Mouse (Mus musculus) monocyte, adult 5-6 weeks (primary cell): ENCODE data around the gene Hoxc6. TPM values are rescaled to one million over a fixed set of nuclear protein-coding genes. Genes with fewer than 3 reads are reported as not detected.

ENCODE experiments used
- ATAC-seq: fragments of 153-309, 156-312 bp; replicated peaks from 2 replicates; pipeline ENCODE4 v1.8.0; 2017; ENCODE audit warnings: mild to moderate bottlenecking; ENCODE audit not compliant: low TSS enrichment, insufficient number of reproducible peaks, severe bottlenecking, poor library complexity, low FRiP score
- total RNA-seq: library from RNA; stranded (forward); fragments of 200-1000, 200-491, 200-594 nt; gene quantifications from 3 replicates; pipeline ENCODE4 v1.2.3, GENCODE M21; 2017

Hoxc6 gene
- total RNA-seq, 1 experiment from 2014 or later = not detected

DNA sequence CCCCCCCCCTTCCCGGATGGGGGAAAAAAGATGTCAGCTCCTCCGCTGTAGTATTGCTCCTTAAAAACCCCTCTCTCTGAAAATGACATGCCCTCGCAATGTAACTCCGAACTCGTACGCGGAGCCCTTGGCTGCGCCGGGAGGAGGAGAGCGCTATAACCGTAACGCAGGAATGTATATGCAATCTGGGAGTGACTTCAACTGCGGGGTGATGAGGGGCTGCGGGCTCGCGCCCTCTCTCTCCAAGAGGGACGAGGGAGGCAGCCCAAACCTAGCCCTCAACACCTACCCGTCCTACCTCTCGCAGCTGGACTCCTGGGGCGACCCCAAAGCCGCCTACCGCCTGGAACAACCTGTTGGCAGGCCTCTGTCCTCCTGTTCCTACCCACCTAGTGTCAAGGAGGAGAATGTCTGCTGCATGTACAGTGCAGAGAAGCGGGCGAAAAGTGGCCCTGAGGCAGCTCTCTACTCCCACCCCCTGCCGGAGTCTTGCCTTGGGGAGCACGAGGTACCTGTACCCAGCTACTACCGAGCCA lies 31.2 kb upstream of the Hoxc6 start, which contains the start of gene Hoxc10:
Gene Hoxc10 (plus strand): TSS at position 21 of the 536 bp plus-strand sequence.
- no peak for ATAC-seq

DNA sequence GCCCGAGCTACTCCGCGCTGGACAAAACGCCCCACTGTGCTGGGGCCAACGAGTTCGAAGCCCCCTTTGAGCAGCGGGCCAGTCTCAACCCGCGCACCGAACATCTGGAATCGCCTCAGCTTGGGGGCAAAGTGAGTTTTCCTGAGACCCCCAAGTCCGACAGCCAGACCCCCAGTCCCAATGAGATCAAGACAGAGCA lies 30.8 kb upstream of the Hoxc6 start, which contains the start of gene Hoxc5:
Gene Hoxc5 (plus strand): TSS at position 132 of the 199 bp plus-strand sequence.
- no peak for ATAC-seq

DNA sequence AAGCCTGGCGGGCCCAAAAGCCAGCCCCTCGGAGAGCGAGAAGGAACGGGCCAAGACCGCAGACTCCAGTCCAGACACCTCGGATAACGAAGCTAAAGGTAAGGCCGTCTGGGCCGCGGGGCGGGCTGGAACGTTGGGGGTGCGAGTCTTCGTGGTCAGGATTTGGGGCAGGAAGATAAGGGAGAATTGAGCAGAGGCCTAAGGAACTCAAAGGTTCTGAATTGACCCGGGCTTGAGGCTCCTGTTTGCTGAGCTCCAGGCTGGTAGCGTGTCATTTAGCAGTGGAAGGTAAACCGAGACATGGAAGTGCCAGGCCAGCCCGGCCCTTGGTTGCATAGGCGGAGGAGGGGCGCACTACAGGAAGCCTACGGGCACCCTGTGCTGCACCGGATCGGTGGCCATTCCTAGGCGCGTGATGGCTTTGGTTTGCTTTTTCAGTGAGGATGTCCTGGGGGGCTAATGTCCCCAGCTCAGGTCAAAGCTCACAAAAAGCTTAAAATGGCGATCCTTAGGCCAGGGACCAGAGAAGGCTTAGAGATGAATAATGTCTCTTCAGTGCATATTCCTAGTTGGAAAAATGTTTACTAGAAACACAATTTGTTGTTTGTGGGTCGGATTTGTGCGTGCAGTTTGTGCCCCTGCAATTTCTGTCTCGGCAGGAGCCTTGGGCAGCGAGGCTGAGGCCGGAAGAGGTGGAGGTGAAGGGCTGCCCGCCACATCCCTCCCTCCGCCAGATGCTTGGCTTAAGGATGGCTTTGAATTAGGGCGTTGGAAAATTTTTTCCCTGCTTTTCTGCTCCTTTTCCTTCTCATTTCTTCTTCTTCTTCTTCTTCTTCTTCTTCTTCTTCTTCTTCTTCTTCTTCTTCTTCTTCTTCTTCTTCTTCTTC lies 30.3 kb upstream of the Hoxc6 start:
- ATAC-seq = no peak

DNA sequence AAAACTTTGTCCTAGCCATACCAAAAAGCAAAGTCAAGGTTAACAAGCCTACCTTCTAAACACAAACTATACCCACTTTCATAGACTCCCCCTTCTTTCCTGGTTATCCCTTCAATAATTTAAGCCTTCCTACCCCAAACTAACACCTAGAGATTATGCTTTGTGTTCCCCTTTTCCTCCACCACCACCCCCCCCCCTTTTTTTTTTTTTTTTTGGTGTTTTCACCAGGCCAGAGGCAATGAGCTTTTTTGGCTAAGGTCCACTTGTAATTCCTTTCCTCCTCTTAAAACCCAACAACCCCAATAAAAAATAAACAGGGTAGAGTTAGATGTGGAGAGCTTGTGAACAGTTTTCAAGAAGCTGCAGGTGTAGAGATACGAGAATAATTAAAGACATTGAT lies 28.8 kb upstream of the Hoxc6 start:
- ATAC-seq = no peak

DNA sequence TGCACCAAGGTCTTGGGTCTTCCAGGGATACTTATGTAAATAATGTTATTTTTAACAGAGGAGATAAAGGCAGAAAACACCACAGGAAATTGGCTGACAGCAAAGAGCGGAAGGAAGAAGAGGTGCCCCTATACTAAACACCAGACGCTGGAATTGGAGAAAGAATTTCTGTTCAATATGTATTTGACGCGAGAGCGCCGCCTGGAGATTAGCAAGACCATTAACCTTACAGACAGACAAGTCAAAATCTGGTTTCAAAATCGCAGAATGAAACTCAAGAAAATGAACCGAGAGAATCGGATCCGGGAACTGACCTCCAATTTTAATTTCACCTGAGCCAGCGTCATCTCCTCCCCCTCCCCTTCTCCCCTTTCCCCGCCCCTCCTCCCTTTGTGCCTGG lies 27.3 kb upstream of the Hoxc6 start:
- ATAC-seq = no peak

DNA sequence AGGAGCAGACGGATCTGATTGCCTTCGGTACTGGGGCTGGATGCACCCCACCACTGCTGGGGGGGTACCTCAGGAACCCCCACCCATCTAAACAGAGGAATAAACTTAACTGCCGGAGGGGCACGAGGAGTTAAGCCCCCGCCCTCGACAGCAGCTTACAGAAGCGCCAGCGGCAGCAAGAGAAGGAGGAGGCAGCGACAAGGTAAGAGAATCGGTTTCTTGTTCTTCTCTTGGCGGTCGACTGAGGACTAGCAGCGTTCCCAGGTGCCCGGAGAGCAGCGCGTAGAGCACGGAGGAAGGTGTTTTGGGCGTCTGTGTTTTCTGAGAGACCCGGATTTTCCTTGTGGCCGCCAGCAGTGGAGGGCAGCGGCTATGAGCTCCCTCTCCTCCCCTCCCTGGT lies 25.8 kb upstream of the Hoxc6 start:
- no peak for ATAC-seq

DNA sequence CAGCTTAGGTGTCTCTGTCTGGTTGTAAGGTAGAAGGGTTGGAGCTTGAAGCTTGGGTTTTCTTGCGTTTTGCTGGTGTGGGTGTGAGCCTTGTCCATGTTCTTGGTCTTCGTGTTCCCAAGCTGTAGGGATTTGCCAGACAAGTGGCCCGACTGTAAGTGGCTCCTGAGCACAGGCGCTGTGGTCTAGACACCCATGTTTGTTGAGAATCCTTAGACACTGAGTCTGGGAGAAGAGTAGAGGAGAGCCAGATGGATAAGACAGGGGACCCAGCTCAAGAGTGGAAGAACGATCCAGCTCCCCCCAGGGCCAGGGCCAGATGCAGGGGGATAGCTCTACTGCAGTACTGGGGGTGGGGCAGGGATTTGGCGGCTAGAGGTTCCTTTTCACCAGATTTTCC lies 25.3 kb upstream of the Hoxc6 start:
- ATAC-seq = no peak

DNA sequence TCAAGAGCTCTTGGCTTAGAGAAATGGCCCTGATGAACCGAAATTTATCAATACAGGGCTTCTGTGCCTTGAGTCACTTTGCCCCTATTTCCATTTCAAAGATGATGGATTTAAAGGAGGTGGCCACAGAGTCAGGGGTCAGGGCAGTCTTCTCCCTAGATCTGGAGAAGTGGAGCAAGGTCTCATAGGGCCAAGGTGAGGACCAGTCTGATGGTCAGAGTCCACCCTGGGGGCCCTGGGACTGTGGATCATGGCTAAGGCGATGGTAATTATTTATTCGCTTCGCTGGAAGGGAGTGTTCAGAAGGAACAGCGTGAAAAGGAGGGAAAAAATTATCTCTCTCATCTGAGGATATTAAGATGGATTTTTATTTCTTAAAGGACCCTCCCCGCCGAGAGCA lies 23.0 kb upstream of the Hoxc6 start:
- ATAC-seq = no peak

DNA sequence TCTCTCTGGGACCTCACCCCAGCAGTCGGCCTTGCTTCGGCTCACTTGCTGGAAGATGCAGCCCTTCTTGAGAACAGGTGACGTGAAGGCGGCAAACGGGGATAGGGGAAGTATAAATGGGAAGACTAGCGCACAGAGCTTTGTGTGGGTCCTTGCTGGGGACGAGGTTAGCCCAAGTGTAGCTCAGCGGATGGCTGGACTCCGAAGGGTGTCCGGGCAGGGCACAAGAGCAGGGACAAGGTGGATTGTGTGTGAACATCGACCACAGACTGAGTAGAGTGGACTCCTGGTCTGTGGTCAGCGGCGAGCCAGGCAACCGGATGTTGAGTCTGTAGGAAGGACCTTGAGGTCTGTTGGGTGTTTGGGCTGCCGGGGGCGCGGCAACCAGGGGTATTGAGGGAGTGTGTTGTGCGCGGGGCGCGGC lies 22.4 kb upstream of the Hoxc6 start:
- ATAC-seq = no peak

DNA sequence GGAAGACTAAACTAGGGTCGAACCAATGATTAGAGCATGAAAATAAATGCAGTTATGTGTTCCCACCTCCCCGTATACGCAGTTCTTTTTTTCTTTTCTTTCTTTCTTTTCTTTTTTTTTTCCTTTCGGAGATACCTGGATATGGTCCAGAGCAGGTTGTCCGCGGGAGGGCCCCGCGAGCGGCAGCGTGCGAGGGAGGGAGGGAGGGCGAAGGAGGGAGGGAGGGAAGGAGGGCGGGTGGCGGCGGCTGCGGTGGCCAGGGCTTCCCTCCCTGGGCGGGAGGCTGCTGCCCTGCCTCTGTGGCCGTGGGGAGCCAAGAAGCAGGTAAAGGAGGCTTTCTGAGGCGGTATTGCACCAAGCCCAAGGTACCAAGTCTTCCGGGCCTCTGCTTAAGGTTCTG lies 21.9 kb upstream of the Hoxc6 start, which contains the start of gene Hoxc9:
Gene Hoxc9 (plus strand): TSS at position 269 of the 400 bp plus-strand sequence.
- ATAC-seq = no peak

DNA sequence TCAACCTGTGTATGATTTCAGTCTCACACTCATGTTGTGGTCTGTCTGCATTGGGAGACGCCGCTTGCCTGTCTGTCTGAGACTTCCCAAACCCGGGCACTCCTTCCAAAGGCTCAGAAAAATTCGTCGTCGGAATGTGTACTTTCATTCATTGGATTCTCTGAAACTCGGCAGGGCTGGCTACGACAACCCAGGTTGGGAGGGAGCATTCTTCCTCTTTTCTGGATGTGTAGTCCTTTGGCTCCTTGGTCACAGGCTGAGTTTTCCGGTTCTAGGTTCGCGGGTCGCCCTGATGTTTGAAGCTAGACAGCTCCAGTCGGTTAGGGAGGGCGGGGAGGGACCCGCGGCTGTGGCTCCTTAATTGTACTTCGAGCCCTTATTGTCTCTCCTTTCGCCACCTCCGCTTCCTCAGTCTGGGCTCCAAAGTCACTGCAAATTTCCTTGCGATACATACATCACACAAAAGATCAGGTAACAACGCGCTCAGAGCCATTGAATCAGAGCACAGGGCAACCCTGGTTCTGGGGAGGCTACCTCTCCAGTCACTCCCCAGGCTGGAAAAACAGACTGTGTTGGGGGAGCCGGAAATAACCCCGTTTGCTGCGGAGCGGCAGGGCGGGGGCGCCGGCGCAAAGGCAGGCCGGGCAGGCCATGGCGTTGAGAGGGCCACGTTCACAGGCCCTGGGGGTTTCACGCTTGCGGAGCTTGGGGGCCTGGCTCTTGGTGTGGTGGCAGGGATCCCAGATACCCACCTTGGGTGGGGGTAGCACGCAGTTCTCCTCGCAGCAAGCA lies 21.2 kb upstream of the Hoxc6 start:
- ATAC-seq = no peak

DNA sequence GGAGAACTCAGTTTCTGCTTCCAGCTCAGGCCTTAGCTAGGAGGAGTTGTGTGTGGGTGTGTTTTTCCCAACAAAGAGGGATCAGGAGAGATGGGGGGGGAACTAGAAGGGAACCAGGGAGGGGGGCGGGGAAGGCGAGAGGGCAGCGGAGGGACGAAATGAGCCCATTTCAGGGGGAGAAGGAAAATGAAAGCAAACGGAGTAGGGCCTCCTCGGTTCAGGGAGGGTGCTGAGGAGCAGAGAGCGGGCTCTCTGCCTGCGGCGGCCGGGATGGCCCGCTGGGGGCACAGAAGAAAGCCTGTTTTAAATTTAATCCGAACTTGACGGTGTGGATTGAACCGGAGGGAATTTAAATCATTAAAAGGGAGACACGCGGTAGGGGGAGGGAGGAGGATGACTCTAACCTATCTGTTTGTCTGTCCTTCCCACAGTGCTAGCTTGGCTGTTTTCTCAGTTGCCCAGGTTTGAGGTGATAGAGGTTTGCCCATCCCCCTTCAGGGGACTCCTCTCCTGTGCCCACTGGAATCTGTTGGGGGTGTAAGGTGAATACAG lies 20.6 kb upstream of the Hoxc6 start:
- ATAC-seq = no peak

DNA sequence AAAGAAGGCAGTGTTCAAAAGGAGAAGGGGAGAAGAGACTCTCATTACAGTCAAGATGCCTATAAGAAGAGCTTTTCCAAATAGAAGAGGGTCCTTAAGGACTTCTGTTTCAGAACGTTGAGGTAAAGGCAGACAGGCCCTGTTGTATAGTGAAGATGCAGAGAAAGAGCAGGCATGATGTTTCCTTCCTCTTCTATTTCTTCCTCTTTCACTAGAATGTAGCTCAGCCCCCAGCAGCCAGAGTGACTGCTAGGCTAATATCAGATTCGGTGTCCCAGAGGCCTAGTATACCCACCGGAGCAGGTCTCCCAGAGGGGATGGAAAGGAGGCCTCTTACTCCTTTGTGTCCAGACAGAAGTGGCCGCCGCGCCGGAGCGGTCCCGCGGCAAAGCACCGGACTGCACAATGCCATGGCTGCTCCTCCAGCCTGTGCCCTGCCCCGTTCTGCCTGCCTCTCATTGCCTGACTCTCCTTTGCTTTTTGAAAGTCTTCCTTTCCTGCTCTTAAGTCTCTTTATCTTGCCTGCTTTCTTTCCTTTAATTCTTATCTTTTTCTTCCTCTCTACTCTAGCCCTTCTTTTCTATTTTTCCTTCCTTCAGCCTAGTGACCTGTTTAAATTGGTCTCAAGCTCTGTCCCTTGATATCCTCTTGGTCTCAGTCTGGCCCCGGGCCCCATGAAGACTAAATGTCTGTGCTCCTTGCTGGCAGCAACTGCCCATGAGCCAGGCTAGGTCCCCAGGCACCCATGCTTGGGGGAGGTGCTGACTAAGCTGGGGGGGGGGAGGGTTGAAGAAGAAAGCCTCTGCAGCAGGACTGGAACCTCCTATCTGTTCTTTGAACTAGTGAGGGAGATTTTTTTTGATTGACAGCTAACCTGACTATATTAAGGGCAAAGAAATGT lies 19.2 kb upstream of the Hoxc6 start:
- ATAC-seq = no peak

DNA sequence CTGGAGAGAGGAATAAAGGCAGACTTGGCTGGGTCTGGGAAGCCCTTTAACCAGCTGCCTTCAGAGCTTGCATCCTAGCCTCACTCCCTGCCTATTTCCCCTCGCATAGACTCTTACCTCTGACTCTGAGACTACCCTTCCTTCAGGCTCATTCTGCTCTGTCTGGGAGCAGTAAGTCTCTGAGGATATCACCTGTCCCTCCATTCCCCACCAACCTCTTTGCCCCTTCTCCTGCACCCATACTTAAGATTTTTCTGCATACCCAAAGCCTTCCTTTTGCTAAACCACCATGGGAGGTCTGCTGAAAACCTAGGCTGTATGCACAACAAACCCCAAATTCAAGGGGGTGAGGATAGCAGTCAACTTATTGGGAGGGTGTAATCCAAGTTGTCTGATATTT lies 18.1 kb upstream of the Hoxc6 start:
- no peak for ATAC-seq

DNA sequence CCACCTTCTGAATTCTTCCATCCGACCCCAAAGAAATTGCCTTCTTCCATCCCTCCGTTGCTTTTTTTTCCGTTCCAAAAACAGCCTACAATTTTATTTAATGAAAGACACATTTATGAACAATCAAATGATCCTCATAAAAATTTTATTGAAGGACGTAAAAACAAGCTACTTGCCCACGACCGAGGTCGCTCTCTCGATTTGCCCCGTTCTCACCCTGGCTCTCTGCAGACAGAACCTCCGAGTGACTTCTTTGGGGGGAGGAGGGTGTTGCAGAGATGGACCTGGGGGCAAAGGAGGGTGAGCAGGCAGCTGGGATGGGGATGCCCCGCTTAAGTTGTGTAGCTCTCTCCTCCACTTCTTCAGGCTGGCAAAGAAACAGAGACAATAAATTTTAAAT lies 17.7 kb upstream of the Hoxc6 start:
- ATAC-seq = no peak

DNA sequence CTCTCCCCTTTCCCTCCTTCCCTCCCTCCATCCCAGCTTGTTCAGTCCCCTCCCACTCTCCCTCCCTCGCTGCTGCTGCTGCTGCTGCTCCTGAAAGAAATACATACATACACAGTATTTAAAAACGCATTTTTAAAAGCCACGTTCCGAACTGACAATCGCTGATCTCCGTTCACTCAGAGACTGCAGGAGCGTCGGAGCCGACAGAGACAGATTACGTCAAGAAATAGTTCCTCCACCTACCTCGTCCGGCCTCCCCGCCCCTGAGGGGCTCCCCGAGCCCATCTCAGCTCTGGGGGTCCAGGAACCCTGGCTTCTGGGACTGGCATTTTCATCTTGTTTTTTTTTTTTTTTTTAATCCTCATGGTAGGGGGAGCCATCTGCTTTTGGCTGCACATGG lies 17.1 kb upstream of the Hoxc6 start:
- ATAC-seq = no peak

DNA sequence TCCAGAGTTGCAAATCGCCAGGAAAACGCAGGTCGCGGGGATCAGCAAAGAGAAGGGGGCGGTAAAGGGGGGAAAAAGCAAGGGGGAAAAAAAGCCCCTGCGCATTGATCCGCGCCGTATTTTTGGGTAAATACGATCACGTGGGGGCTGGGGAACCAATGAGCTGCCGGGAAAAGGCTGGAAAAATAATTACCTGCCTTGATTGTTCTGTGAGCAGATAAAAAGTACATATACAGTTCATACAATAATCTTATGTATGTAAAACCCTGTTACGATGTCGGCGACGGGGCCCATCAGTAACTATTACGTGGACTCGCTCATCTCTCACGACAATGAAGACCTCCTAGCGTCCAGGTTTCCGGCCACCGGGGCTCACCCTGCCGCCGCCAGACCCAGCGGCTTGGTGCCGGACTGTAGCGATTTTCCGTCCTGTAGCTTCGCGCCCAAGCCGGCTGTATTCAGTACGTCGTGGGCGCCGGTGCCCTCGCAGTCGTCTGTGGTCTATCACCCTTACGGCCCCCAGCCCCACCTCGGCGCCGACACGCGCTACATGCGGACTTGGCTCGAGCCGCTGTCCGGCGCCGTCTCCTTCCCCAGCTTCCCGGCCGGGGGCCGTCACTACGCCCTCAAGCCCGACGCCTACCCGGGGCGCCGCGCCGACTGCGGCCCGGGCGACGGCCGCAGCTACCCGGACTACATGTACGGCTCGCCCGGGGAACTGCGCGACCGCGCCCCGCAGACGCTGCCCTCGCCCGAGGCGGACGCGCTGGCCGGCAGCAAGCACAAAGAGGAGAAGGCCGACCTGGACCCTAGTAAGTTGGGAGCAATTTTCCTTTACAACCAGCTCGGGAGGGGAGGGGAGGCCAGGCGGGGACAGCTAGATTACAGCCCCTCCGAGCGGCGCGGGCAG lies 16.4 kb upstream of the Hoxc6 start:
- ATAC-seq = no peak

DNA sequence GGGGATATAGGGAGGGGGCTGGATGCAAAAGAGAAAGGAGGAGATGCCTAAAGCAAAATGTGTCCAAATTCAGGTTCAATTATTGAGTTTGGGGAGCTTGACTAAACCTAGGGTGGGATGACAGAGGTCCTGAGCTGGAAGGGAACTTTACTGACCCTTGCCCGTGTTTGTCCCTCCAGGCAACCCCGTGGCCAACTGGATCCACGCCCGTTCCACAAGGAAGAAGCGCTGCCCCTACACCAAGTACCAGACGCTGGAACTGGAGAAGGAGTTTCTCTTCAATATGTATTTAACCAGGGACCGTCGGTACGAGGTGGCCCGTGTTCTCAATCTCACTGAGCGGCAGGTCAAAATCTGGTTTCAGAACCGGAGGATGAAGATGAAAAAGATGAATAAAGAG lies 14.3 kb upstream of the Hoxc6 start:
- ATAC-seq = no peak
